Mouse (Mus musculus): Measurements from ENCODE around the gene Nudt1. TPM values are rescaled to one million over a fixed set of nuclear protein-coding genes. Genes with fewer than 3 reads are reported as not detected.
A peak's percentile ranks its signal among the peaks of the same experiment; 100 is the strongest.

Nudt1 gene
- polyA plus RNA-seq, 1 experiment from 2014 or later = 36.0 TPM

DNA sequence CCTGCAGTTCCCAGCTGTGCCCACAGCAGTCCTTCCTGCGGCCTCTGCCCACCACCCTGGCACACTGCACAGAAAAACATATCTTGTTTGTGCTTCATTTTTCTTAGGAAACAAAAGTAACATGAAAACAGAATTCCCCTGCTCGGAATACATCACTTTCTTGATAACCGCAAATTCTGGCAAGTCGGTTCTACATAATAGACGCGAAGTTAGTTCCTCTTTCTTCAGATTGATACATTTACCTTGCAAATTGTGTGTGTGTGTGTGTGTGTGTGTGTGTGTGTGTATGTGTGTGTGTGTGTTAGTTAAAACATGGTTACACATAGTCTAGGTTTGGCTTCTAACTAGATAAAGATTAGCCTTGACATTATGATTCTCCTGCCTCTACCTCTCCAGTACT lies 61.2 kb downstream of the Nudt1 start:
- Histone ChIP-seq H3K27ac (ENCODE audit: low read depth, low read length) (no peak overlapping the region), H3K9ac (ENCODE audit: low read depth, low read length) (no peak overlapping the region), H3K9me3 (ENCODE audit: control insufficient read depth, low read length) (no peaks in the 10 kb centered on the region), H3K36me3 (ENCODE audit: control insufficient read depth, insufficient read depth, low read length) (no peaks in the 10 kb centered on the region), H3K4me1 (replicated peaks; ENCODE audit: control insufficient read depth, insufficient read depth, low read length) (no peaks in the 10 kb centered on the region), H3K27me3 (ENCODE audit: control insufficient read depth, insufficient read depth, low read length) (no peaks in the 10 kb centered on the region), H3K4me3 (ENCODE audit: low read depth, low read length) (no peak overlapping the region), H3K4me2 (replicated peaks; ENCODE audit: low read depth, low read length) (no peak overlapping the region)
- no peak for ATAC-seq (ENCODE audit: low FRiP score)
- 94% methylated on average over 6 of the region's 6 CpGs for WGBS
- DNase-seq (ENCODE audit: low spot score) = no peak

DNA sequence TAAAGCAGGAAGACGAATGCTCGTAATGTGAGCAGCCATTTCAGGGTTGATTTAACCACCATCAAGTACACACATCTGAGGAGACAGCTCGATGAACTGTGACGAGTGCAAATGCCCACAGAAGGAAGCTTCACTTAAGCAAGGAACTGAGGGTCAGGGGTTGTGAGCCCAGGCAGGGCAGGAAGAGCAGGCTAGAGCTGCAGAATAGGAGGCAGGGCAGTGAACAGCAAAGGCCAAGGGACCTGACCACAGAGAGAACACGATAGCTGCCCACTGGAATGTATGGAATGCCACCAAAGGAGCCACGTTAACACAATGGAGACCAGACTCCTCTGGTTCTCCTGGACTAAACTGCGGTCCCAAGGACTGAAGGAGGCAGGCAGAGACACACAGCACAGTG lies 62.1 kb downstream of the Nudt1 start:
- DNase-seq (ENCODE audit: low spot score) = peak; percentile 38
- Histone ChIP-seq H3K36me3 (ENCODE audit: control insufficient read depth, insufficient read depth, low read length) (no peaks in the 10 kb centered on the region), H3K4me1 (replicated peaks; ENCODE audit: control insufficient read depth, insufficient read depth, low read length) (peaks cover 5% of the 10 kb centered on the region), H3K9ac (ENCODE audit: low read depth, low read length) (no peak overlapping the region), H3K27ac (ENCODE audit: low read depth, low read length) (0 out of 2 replicates have a peak overlapping the region, but pooled peaks have one; percentile 45), H3K9me3 (ENCODE audit: control insufficient read depth, low read length) (no peaks in the 10 kb centered on the region), H3K4me3 (ENCODE audit: low read depth, low read length) (no peak overlapping the region), H3K27me3 (ENCODE audit: control insufficient read depth, insufficient read depth, low read length) (no peaks in the 10 kb centered on the region), H3K4me2 (replicated peaks; ENCODE audit: low read depth, low read length) (no peak overlapping the region)
- WGBS = 8% methylated on average over 7 of the region's 7 CpGs
- no peak for ATAC-seq (ENCODE audit: low FRiP score)

DNA sequence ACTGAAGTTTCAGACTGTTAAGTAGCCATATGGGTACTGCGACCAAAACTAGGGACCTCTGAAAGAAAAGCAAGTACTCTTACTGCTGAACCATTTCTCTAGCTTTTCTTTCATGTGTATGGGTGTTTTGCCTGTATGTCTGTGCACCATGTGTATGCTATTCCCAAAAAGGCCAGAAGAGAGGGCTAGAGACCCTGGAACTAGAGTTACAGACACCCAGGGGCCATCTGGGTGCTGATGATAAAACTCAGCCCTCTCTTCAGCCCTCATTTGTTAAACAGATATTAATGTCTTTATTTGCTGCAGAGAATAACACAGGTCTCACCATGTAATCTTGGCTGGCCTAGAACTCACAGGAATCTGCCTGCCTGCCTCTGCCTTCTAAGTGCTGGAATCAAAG lies 63.0 kb downstream of the Nudt1 start:
- no peak overlapping the region for H3K27ac ChIP-seq (ENCODE audit: low read depth, low read length)
- 94% methylated on average over 1 of the region's 1 CpGs for WGBS
- ATAC-seq (ENCODE audit: low FRiP score) = no peak

DNA sequence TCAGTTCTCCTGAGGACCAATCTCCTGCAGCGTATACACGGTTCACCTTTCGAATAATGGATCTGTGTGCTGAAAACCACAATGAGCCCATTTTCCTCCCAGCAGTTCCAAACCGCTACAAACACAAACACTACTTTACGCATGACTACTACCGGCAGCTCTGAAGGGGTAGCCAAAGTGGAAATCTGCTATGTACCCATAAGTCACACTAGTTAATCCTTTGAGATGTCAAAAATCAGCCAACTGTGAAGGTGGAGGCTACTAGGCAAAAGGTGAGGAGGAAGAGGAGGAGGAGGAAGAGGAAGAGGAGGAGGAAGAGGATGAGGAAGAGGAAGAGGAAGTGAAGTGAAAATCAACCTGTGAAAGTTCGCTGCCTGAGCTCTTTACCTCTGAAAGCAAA lies 65.8 kb downstream of the Nudt1 start:
- Histone ChIP-seq H3K4me1 (replicated peaks; ENCODE audit: control insufficient read depth, insufficient read depth, low read length) (peaks cover 6% of the 10 kb centered on the region), H3K9ac (ENCODE audit: low read depth, low read length) (no peak overlapping the region), H3K27ac (ENCODE audit: low read depth, low read length) (no peak overlapping the region), H3K4me3 (ENCODE audit: low read depth, low read length) (no peak overlapping the region), H3K9me3 (ENCODE audit: control insufficient read depth, low read length) (no peaks in the 10 kb centered on the region), H3K36me3 (ENCODE audit: control insufficient read depth, insufficient read depth, low read length) (no peaks in the 10 kb centered on the region), H3K27me3 (ENCODE audit: control insufficient read depth, insufficient read depth, low read length) (no peaks in the 10 kb centered on the region), H3K4me2 (replicated peaks; ENCODE audit: low read depth, low read length) (no peak overlapping the region)
- no peak for ATAC-seq (ENCODE audit: low FRiP score)
- WGBS = 85% methylated on average over 7 of the region's 7 CpGs
- no peak for DNase-seq (ENCODE audit: low spot score)

More for the DNA sequence above, 63.0 kb downstream of the Nudt1 start:
- no peaks in the 10 kb centered on the region for H3K27me3 ChIP-seq (ENCODE audit: control insufficient read depth, insufficient read depth, low read length)
- no peak overlapping the region for H3K4me3 ChIP-seq (ENCODE audit: low read depth, low read length)
- H3K9ac ChIP-seq (ENCODE audit: low read depth, low read length) = no peak overlapping the region
- no peaks in the 10 kb centered on the region for H3K9me3 ChIP-seq (ENCODE audit: control insufficient read depth, low read length)
- H3K4me2 ChIP-seq (replicated peaks; ENCODE audit: low read depth, low read length) = no peak overlapping the region
- peaks cover 6% of the 10 kb centered on the region for H3K4me1 ChIP-seq (replicated peaks; ENCODE audit: control insufficient read depth, insufficient read depth, low read length)
- DNase-seq (ENCODE audit: low spot score) = no peak
- no peaks in the 10 kb centered on the region for H3K36me3 ChIP-seq (ENCODE audit: control insufficient read depth, insufficient read depth, low read length)

Other genes with a start within 250 kb of the Nudt1 start
- 35.1 and 37.2 TPM in 2 replicates for gene Mad1l1, start 104 bp upstream of the Nudt1 start, polyA plus RNA-seq (2014; fragmentation: Nextera tagmentation; extraction: Ambion mirVana)
- 21.9 and 22.0 TPM in 2 replicates for gene Mrm2, start 10.2 kb downstream of the Nudt1 start, polyA plus RNA-seq (2014; fragmentation: Nextera tagmentation; extraction: Ambion mirVana)
- gene Snx8, start 67.6 kb downstream of the Nudt1 start, polyA plus RNA-seq (2014; fragmentation: Nextera tagmentation; extraction: Ambion mirVana) = 5.4 and 7.4 TPM in 2 replicates
- gene Eif3b, start 97.7 kb downstream of the Nudt1 start, polyA plus RNA-seq (2014; fragmentation: Nextera tagmentation; extraction: Ambion mirVana) = 168 and 182 TPM in 2 replicates
- 0.08 TPM in 1 of 2 replicates, not detected in the other for gene Gm4869, start 124.0 kb downstream of the Nudt1 start, polyA plus RNA-seq (2014; fragmentation: Nextera tagmentation; extraction: Ambion mirVana)
- gene Chst12, start 183.9 kb downstream of the Nudt1 start, polyA plus RNA-seq (2014; fragmentation: Nextera tagmentation; extraction: Ambion mirVana) = 9.7 and 10.8 TPM in 2 replicates
- not detected in 2 replicates for gene Grifin, start 243.4 kb downstream of the Nudt1 start, polyA plus RNA-seq (2014; fragmentation: Nextera tagmentation; extraction: Ambion mirVana)